Mouse (Mus musculus) neural tube, embryonic 13.5 days (tissue): ENCODE results near the gene Mgrn1. TPM values are rescaled to one million over a fixed set of nuclear protein-coding genes. Genes with fewer than 3 reads are reported as not detected.

Experiments used
- ATAC-seq: fragments of 200-750 bp; cut with Nextera tagmentation; 2 replicates; pipeline ENCODE4 v1.8.0; 2017; ENCODE audit warnings: low read depth, mild to moderate bottlenecking, moderate TSS enrichment, moderate library complexity
- H3K27ac ChIP-seq: fragments of 300-500 bp; sonication (generic); replicated peaks from 2 replicates; pipeline ENCODE4 v1.5.1; 2015; ENCODE audit warnings: moderate library complexity, mild to moderate bottlenecking, inconsistent platforms
- H3K27me3 ChIP-seq: fragments of 300-500 bp; sonication (generic); 2 replicates; pipeline ENCODE4 v1.6.1; 2015; ENCODE audit warnings: mild to moderate bottlenecking, inconsistent platforms
- H3K36me3 ChIP-seq: fragments of 300-500 bp; sonication (generic); 2 replicates; pipeline ENCODE4 v1.6.1; 2015; ENCODE audit warnings: mild to moderate bottlenecking, inconsistent platforms
- H3K4me1 ChIP-seq: fragments of 300-500 bp; sonication (generic); replicated peaks from 2 replicates; pipeline ENCODE4 v1.6.1; 2015; ENCODE audit warnings: inconsistent platforms
- H3K4me2 ChIP-seq: fragments of 300-500 bp; sonication (generic); 2 replicates; pipeline ENCODE4 v1.6.1; 2015; ENCODE audit warnings: inconsistent platforms, mild to moderate bottlenecking, moderate library complexity
- H3K4me3 ChIP-seq: fragments of 300-500 bp; sonication (generic); 2 replicates; pipeline ENCODE4 v1.5.1; 2015; ENCODE audit warnings: mild to moderate bottlenecking, inconsistent platforms
- H3K9ac ChIP-seq: fragments of 300-500 bp; sonication (generic); 2 replicates; pipeline ENCODE4 v1.6.1; 2015; ENCODE audit warnings: moderate library complexity, mild to moderate bottlenecking, inconsistent platforms
- H3K9me3 ChIP-seq: fragments of 300-500 bp; sonication (generic); 2 replicates; pipeline ENCODE4 v1.6.1; 2016; ENCODE audit warnings: inconsistent platforms
- WGBS: fragments of 180-500 bp; shearing (Covaris S2); methylation state at CpG from one replicate; pipeline ENCODE4 v1.1.7; 2015; 5-methylcytosine and 5-hydroxymethylcytosine counted together
- polyA plus RNA-seq: library from polyadenylated mRNA; unstranded; fragments of >200 nt; fragmentation: Nextera tagmentation; extraction: Ambion mirVana; gene quantifications from 2 replicates; pipeline ENCODE4 v1.2.1, GENCODE M21; 2015

Gene Mgrn1
- polyA plus RNA-seq, 1 experiment from 2014 or later = 105 TPM

GRCm38 (mm10) chr16:4866101-4866695, 19.9 kb upstream of the Mgrn1 start:
- no peak for ATAC-seq
- WGBS = 79% methylated on average over 7 of the region's 7 CpGs
- Histone ChIP-seq H3K27ac (no peak overlapping the region), H3K27me3 (no peaks in the 10 kb centered on the region), H3K4me2 (no peak overlapping the region), H3K9ac (no peak overlapping the region), H3K4me3 (no peak overlapping the region), H3K36me3 (peaks cover 19% of the 10 kb centered on the region), H3K9me3 (no peaks in the 10 kb centered on the region), H3K4me1 (no peaks in the 10 kb centered on the region)

GRCm38 (mm10) chr16:4870490-4870889, 15.6 kb upstream of the Mgrn1 start:
- no peak for ATAC-seq
- Histone ChIP-seq H3K9ac (no peak overlapping the region), H3K4me2 (no peak overlapping the region), H3K4me3 (no peak overlapping the region), H3K9me3 (no peaks in the 10 kb centered on the region), H3K27ac (no peak overlapping the region), H3K4me1 (peaks cover 4% of the 10 kb centered on the region; the same call in 1 of the 2 replicates), H3K27me3 (no peaks in the 10 kb centered on the region), H3K36me3 (peaks cover 44% of the 10 kb centered on the region)
- WGBS = 92% methylated on average over 5 of the region's 5 CpGs

- no peak for ATAC-seq
- peaks cover 57% of the 10 kb centered on the region for H3K36me3 ChIP-seq
- H3K9me3 ChIP-seq = no peaks in the 10 kb centered on the region
- no peak overlapping the region for H3K4me3 ChIP-seq
- H3K9ac ChIP-seq = no peak overlapping the region
- 80% methylated on average over 2 of the region's 2 CpGs for WGBS
- peaks cover 19% of the 10 kb centered on the region for H3K4me1 ChIP-seq
- no peak overlapping the region for H3K4me2 ChIP-seq
- H3K27me3 ChIP-seq = no peaks in the 10 kb centered on the region
- no peak overlapping the region for H3K27ac ChIP-seq
These were observed 14.1 kb upstream of the Mgrn1 start for GRCm38 (mm10) chr16:4871926-4872325.

GRCm38 (mm10) chr16:4875198-4876032, 10.6 kb upstream of the Mgrn1 start:
- Histone ChIP-seq H3K36me3 (peaks cover 43% of the 10 kb centered on the region), H3K9ac (no peak overlapping the region), H3K4me3 (no peak overlapping the region), H3K4me2 (no peak overlapping the region), H3K9me3 (no peaks in the 10 kb centered on the region), H3K4me1 (peaks cover 38% of the 10 kb centered on the region), H3K27ac (peak overlapping the region; percentile 28; the same call in 1 of the 2 replicates), H3K27me3 (no peaks in the 10 kb centered on the region)
- no peak for ATAC-seq
- 86% methylated on average over 23 of the region's 23 CpGs for WGBS

- Histone ChIP-seq H3K9me3 (no peaks in the 10 kb centered on the region), H3K27me3 (no peaks in the 10 kb centered on the region), H3K27ac (peak overlapping the region; percentile 28; the same call in 1 of the 2 replicates), H3K4me3 (no peak overlapping the region), H3K9ac (no peak overlapping the region), H3K4me2 (no peak overlapping the region), H3K4me1 (peaks cover 41% of the 10 kb centered on the region), H3K36me3 (peaks cover 38% of the 10 kb centered on the region)
- no peak for ATAC-seq
- WGBS = 72% methylated on average over 8 of the region's 8 CpGs
These were observed 9.9 kb upstream of the Mgrn1 start for GRCm38 (mm10) chr16:4876033-4876680.

- Histone ChIP-seq H3K4me2 (peak overlapping the region; percentile 91; the same call in 1 of the 2 replicates), H3K9me3 (no peaks in the 10 kb centered on the region), H3K27me3 (no peaks in the 10 kb centered on the region), H3K4me3 (no peak overlapping the region), H3K27ac (no peak overlapping the region), H3K4me1 (peaks cover 52% of the 10 kb centered on the region), H3K9ac (peak overlapping the region; percentile 91), H3K36me3 (peaks cover 38% of the 10 kb centered on the region)
- WGBS = 89% methylated on average over 4 of the region's 4 CpGs
- ATAC-seq = no peak
These were observed 8.9 kb upstream of the Mgrn1 start for GRCm38 (mm10) chr16:4877195-4877594.

- Histone ChIP-seq H3K27ac (peak overlapping the region; percentile 99; the same call in 1 of the 2 replicates), H3K9me3 (no peaks in the 10 kb centered on the region), H3K4me2 (peak overlapping the region; percentile 91), H3K36me3 (peaks cover 38% of the 10 kb centered on the region), H3K4me1 (peaks cover 53% of the 10 kb centered on the region), H3K4me3 (peak overlapping the region; percentile 80), H3K9ac (peak overlapping the region; percentile 91), H3K27me3 (no peaks in the 10 kb centered on the region)
- 80% methylated on average over 3 of the region's 3 CpGs for WGBS
- no peak for ATAC-seq
These were observed 8.3 kb upstream of the Mgrn1 start for GRCm38 (mm10) chr16:4877701-4878100.

- peak overlapping the region; percentile 80 for H3K4me3 ChIP-seq
- peak overlapping the region; percentile 99 for H3K27ac ChIP-seq
- peaks cover 34% of the 10 kb centered on the region for H3K36me3 ChIP-seq
- 34% methylated on average over 5 of the region's 5 CpGs for WGBS
- peak overlapping the region; percentile 91 for H3K4me2 ChIP-seq
- no peaks in the 10 kb centered on the region for H3K9me3 ChIP-seq
- peak overlapping the region; percentile 91 for H3K9ac ChIP-seq
- no peak for ATAC-seq
- no peaks in the 10 kb centered on the region for H3K27me3 ChIP-seq
- peaks cover 53% of the 10 kb centered on the region for H3K4me1 ChIP-seq
These were observed 7.7 kb upstream of the Mgrn1 start for GRCm38 (mm10) chr16:4878192-4878885.

GRCm38 (mm10) chr16:4879101-4879707, 6.8 kb upstream of the Mgrn1 start:
- peak overlapping the region; percentile 99 for H3K27ac ChIP-seq
- peaks cover 26% of the 10 kb centered on the region for H3K36me3 ChIP-seq
- no peaks in the 10 kb centered on the region for H3K27me3 ChIP-seq
- H3K4me2 ChIP-seq = peak overlapping the region; percentile 91
- no peaks in the 10 kb centered on the region for H3K9me3 ChIP-seq
- ATAC-seq = peak; percentile 37
- WGBS = 0% methylated on average over 52 of the region's 54 CpGs
- H3K4me3 ChIP-seq = peak overlapping the region; percentile 80
- peak overlapping the region; percentile 91 for H3K9ac ChIP-seq
- H3K4me1 ChIP-seq = peaks cover 53% of the 10 kb centered on the region

GRCm38 (mm10) chr16:4879708-4880124, 6.3 kb upstream of the Mgrn1 start:
- peak overlapping the region; percentile 80 for H3K4me3 ChIP-seq
- H3K4me2 ChIP-seq = peak overlapping the region; percentile 91
- no peaks in the 10 kb centered on the region for H3K9me3 ChIP-seq
- 0% methylated on average over 40 of the region's 40 CpGs for WGBS
- peak; percentile 75 for ATAC-seq
- peaks cover 20% of the 10 kb centered on the region for H3K36me3 ChIP-seq
- peaks cover 53% of the 10 kb centered on the region for H3K4me1 ChIP-seq
- no peaks in the 10 kb centered on the region for H3K27me3 ChIP-seq
- H3K9ac ChIP-seq = peak overlapping the region; percentile 91
- H3K27ac ChIP-seq = peak overlapping the region; percentile 99

- ATAC-seq = peak; percentile 87
- H3K27ac ChIP-seq = peak within 1 kb of the TSS; percentile 99
- H3K4me1 ChIP-seq = peaks cover 56% of the 10 kb centered on the region
- WGBS = under 1% methylated on average over 48 of the region's 48 CpGs
- H3K9ac ChIP-seq = peak within 1 kb of the TSS; percentile 95
- no peaks in the 10 kb centered on the region for H3K27me3 ChIP-seq
- H3K36me3 ChIP-seq = peaks cover 15% of the 10 kb centered on the region
- H3K9me3 ChIP-seq = no peaks in the 10 kb centered on the region
- H3K4me3 ChIP-seq = peak within 1 kb of the TSS; percentile 80
- peak within 1 kb of the TSS; percentile 91 for H3K4me2 ChIP-seq
These were observed 5.8 kb upstream of the Mgrn1 start, which contains the start of gene Ubald1 for GRCm38 (mm10) chr16:4880136-4880825. Gene Ubald1, minus strand, starts transcription at chr16:4880315.
